Mouse (Mus musculus) olfactory bulb, adult 2 months (tissue): Measurements from ENCODE around the gene Ggt5. TPM values are rescaled to one million over a fixed set of nuclear protein-coding genes. Genes with fewer than 3 reads are reported as not detected.
A peak's percentile ranks its signal among the peaks of the same experiment; 100 is the strongest.

ENCODE experiments used
- H3K27ac ChIP-seq: fragments of 200-500 bp; 2 replicates; pipeline ENCODE4 v1.5.1; 2012; ENCODE audit warnings: low read depth, low read length; ENCODE audit not compliant: insufficient read depth
- H3K4me1 ChIP-seq: fragments of 200-500 bp; 2 replicates; pipeline ENCODE4 v1.6.1; 2012; ENCODE audit warnings: low read length; ENCODE audit not compliant: control insufficient read depth, insufficient read depth
- H3K4me3 ChIP-seq: fragments of 200-500 bp; 2 replicates; pipeline ENCODE4 v1.5.1; 2012; ENCODE audit warnings: mild to moderate bottlenecking, low read depth, low read length, moderate library complexity; ENCODE audit not compliant: insufficient read depth
- CTCF ChIP-seq: fragments of 200-500 bp; IDR thresholded peaks from 2 replicates; pipeline ENCODE4 v1.5.1; 2012; ENCODE audit warnings: low read depth, mild to moderate bottlenecking, low read length, moderate library complexity; ENCODE audit not compliant: insufficient read depth
- POLR2A ChIP-seq: fragments of 200-500 bp; IDR thresholded peaks from 2 replicates; pipeline ENCODE4 v1.6.1; 2012; ENCODE audit warnings: mild to moderate bottlenecking, low read depth, low read length, moderate library complexity; ENCODE audit not compliant: insufficient read depth
- WGBS: fragments of 180-500 bp; shearing (Covaris S2); methylation state at CpG from one replicate; pipeline ENCODE4 v1.1.7; 2018; 5-methylcytosine and 5-hydroxymethylcytosine counted together
- polyA plus RNA-seq: library from polyadenylated mRNA; stranded (reverse); fragments of >200 nt; gene quantifications from 2 replicates; pipeline ENCODE4 v1.2.4, GENCODE M21; 2012; ENCODE audit warnings: low replicate concordance; ENCODE audit not compliant: missing spikeins, insufficient read depth, insufficient read length

The Ggt5 gene
- polyA plus RNA-seq, 1 experiment, result not detected

DNA sequence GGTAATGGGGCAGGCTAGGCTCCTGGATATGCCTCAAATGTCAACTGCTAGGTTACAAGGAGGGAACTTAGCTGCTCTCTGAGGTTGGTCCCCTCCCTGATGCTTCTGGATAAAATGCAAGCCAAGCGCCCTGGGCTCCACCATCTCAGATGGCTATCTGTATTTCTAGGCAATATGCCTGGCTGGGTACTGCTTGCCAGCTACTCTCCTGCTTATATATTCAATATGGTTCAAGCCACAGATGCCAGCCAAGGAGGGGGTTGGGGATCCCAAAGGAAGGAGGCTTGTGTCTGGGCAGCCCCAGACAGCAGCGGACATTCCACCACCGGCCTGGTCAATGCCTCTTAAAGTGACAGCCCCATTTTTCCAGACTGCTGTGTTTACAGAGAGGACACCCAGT, 30.6 kb upstream of the Ggt5 start:
- Histone ChIP-seq H3K27ac (no peak overlapping the region), H3K4me3 (no peak overlapping the region), H3K4me1 (peaks cover 20% of the 10 kb centered on the region)
- no peak for TF ChIP-seq CTCF
- no peak for TF ChIP-seq POLR2A
- 49% methylated on average over 3 of the region's 3 CpGs for WGBS

- no peak for TF ChIP-seq POLR2A
- no peak for TF ChIP-seq CTCF
- peaks cover 14% of the 10 kb centered on the region for H3K4me1 ChIP-seq
Observed at GRCm38 (mm10) chr10:75559041-75559675, 30.0 kb upstream of the Ggt5 start.

DNA sequence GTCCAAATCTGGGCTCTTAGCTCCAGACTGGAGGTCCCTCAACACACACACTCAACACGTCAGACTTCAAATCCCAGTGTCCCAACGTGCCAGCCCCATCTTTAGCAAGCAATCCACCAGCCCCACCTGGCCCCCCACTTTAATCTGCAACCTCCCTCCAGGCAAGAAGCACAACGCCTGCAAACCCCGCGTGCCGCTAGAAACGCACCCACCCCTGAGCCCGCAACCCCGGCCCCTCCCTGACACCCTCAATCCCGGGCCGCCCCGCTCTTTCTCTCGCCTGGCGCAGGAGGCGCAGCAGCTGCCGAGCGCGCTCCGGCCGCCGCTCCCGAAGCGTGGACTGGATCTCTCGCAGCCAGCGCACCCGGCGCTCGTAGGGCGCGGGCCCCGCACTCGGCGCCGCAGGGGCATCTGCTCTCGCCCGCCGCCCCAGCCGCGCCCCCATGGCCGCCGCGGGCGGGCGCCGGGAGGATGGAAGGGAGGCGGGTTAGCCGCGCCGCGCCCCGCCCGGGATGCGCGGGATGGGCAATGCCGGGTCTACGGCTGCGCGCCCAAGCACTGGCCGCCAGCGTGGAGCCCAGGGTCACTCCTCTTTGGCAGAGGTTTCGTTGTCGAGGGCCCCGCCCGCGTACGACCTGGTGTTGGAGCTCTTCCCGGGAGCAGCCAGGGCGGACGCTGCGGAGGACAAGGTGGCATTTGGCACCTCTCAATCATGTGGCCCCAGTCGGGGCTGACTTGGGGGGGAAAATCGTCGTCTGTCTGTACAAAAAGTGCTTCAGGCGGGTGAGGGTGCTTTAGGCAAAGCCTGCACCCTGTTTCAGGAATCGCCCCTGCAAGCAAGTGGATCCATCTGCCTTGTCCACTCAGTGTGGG, 29.2 kb upstream of the Ggt5 start, which contains the start of gene Lrrc75b:
TSS of gene Lrrc75b (minus strand) at position 655 of the 873 bp plus-strand sequence.
- Histone ChIP-seq H3K27ac (no peak within 1 kb of the TSS), H3K4me1 (peaks cover 14% of the 10 kb centered on the region), H3K4me3 (peak within 1 kb of the TSS; percentile 59)
- 1% methylated on average over 75 of the region's 75 CpGs for WGBS
- TF ChIP-seq POLR2A, result no peak
- TF ChIP-seq CTCF, result no peak

More at GRCm38 (mm10) chr10:75559041-75559675, 30.0 kb upstream of the Ggt5 start:
- Histone ChIP-seq H3K27ac (no peak overlapping the region), H3K4me3 (peak overlapping the region; percentile 59)
- WGBS, result 14% methylated on average over 14 of the region's 14 CpGs

DNA sequence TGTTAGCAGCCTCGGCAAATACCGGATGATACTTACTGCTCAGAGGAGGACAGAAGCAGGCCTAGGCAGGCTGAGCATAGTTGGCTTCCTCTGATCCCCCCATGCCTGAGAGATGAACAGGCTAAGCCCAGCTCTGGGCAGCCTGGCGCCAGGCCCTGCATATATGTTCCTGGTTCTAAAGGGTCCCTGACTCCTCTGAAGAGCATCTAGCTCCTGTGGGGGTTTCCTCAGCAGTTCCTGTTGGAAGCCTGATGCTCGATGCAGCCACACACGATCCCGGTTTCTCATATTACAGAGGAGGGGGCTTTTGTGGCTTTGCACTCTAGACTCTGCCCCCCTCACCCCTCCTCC, 28.6 kb upstream of the Ggt5 start:
- TF ChIP-seq POLR2A, result no peak
- no peak for TF ChIP-seq CTCF
- WGBS, result 50% methylated on average over 6 of the region's 6 CpGs
- Histone ChIP-seq H3K4me1 (peaks cover 14% of the 10 kb centered on the region), H3K4me3 (peak overlapping the region; percentile 59), H3K27ac (no peak overlapping the region)

DNA sequence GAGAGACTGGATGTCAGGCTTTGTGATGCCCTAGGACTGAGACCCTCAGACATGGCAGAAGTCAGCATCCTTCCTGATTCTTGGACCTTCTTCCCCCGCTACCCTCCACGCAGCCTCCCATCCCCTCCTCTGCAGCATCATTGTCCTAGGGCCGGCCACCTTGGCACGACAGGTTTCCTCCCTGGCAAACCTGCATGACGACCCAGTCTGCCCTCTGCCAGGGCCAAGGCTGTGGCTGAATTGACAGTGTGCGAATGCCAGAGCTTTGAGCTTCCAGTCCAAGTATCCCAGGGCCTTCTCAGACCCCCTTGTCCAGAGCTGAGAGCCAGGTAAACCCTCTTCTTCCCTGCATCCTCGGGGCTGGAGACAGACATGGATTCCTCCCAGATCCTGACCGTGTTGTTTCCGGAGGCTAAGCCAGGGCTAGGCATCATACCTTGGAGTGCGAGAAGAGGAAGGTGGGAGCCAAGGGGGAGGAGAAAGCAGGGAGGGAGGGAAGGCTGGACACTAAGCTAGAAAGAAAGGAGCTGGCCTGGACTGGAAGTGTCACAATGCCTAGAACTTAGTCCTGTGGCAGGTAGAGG, 28.0 kb upstream of the Ggt5 start, which contains the start of gene Ggt1:
TSS of gene Ggt1 (plus strand) at position 534 of the 584 bp plus-strand sequence.
- Histone ChIP-seq H3K27ac (no peak within 1 kb of the TSS), H3K4me3 (peak within 1 kb of the TSS; percentile 59; the same call in 1 of the 2 replicates), H3K4me1 (peaks cover 14% of the 10 kb centered on the region)
- WGBS, result 78% methylated on average over 10 of the region's 10 CpGs
- TF ChIP-seq POLR2A (no peak), CTCF (no peak)

DNA sequence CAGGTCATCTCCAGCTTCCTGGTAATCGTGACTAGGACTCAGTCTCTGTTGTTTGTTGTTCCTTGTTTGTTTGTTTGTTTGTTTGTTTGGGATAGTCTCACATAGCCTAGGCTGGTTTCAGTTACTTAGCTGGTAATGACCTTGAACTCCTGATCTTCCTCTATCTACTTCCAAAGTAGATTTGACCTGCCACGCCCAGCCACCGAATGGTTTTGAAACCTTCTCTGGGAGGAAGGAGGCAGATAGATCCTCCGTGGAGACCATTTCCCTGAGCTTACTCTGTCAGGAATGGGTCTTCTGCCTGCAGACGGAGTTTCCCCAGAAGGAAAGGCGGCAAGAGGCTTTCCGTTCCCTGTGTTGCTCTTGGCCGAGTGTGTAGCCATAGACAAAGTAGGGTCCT, 26.5 kb upstream of the Ggt5 start:
- TF ChIP-seq CTCF, result no peak
- no peak for TF ChIP-seq POLR2A
- Histone ChIP-seq H3K27ac (no peak overlapping the region), H3K4me1 (peaks cover 14% of the 10 kb centered on the region), H3K4me3 (no peak overlapping the region)
- WGBS, result 90% methylated on average over 8 of the region's 8 CpGs

DNA sequence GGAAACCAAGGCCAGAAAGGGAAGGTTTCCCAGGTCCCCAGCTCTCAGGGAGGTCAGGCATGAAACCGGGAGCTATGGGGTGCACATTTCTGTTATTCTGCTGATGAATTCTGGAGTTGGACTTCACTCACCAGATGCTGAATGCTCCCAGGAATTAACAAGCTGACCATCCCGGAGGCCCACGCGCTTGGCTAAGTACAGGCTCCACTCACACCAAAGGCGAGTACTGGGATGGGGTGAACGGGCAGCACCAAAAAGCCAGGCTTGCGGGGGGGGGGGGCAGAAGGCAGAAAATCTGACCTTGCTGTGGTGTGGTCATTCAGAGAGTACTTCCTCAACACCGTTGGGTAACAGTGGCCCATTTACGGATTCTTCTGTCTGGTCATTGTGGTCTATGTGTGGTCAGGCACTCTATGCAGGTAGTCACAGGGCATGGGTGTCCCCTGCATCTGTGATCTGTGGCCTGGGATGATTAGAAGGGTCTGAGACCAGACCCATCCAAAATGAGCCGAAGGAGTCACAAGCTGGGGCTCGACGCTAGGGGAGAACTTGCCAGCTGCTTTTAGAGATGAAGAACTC, 24.4 kb upstream of the Ggt5 start:
- TF ChIP-seq CTCF (no peak), POLR2A (no peak)
- WGBS, result 87% methylated on average over 12 of the region's 12 CpGs
- no peak overlapping the region for H3K27ac ChIP-seq
- no peak overlapping the region for H3K4me3 ChIP-seq
- H3K4me1 ChIP-seq, result peaks cover 10% of the 10 kb centered on the region

GRCm38 (mm10) chr10:75565436-75565835, 23.7 kb upstream of the Ggt5 start:
- no peak for TF ChIP-seq POLR2A
- no peak for TF ChIP-seq CTCF
- H3K4me3 ChIP-seq, result no peak overlapping the region
- H3K27ac ChIP-seq, result no peak overlapping the region
- peaks cover 5% of the 10 kb centered on the region for H3K4me1 ChIP-seq
- 75% methylated on average over 6 of the region's 6 CpGs for WGBS
